9 mouse cellular contexts compared by ENCODE assay signal in the genomic region with DNA sequence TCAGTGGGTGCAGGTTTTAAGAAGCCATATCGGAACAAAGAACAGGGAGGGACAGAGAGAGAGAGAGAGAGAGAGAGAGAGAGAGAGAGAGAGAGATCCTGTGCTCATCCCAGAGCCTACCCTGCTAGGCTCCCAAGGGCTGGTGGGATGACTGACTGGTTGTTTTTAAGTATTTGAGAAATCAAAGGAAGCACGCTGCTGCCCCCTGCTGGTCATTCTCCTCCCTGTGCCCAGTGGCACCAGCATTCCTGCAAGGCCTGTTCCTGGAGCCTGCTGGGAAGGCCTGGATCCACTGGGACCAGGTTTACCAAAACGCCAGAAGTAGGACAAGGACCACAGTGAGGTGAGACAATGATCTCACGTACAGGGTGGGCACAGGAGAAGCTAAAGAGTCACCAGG. TPM values are rescaled to one million over a fixed set of nuclear protein-coding genes. Genes with fewer than 3 reads are reported as not detected.
DNase-seq lines count a peak whose midpoint lies in the region; ATAC-seq and TF ChIP-seq lines count a peak whose summit lies in the region.
"Had no signal": no experiment of that assay in that cellular context is flagged by ENCODE, and none has a peak within 500 bp of the region (broad histone marks: within the 10 kb centered on the region; RNA-seq: fewer than 3 reads in every experiment).

No protein-coding gene starts in this region.

- no peak for ATAC-seq in liver, embryonic 13.5 days (ENCODE audit: low read depth)

- intact Hi-C loops in gastrocnemius, adult 2 months (cut with DNase I) = loop anchor here (5.0 to 10.0 kb wide), 2 partner anchors 335 to 438 kb away; a partner anchor contains a TSS

- no peaks in the 10 kb centered on the region for H3K36me3 ChIP-seq in liver, embryonic 13.5 days

- peak; percentile 93 for TF ChIP-seq CTCF in gastrocnemius, adult 2 months (IDR thresholded peaks at IDR 0.05)

- H3K9me3 ChIP-seq in liver, embryonic 13.5 days (replicated peaks) = no peaks in the 10 kb centered on the region

- H3K27me3 ChIP-seq in liver, embryonic 13.5 days = no peaks in the 10 kb centered on the region

- no peak overlapping the region for H3K27ac ChIP-seq in gastrocnemius, adult 2 months
- H3K27ac ChIP-seq in liver, embryonic 13.5 days = no peak overlapping the region

- H3K4me1 ChIP-seq in liver, embryonic 13.5 days (replicated peaks) = peaks cover 16% of the 10 kb centered on the region; the same call in 1 of the 2 replicates

- 14% methylated on average over 4 of the region's 4 CpGs for WGBS in liver, embryonic 13.5 days (ENCODE audit: insufficient replicate concordance)

- H3K4me3 ChIP-seq in gastrocnemius, adult 2 months = no peak overlapping the region
- H3K4me3 ChIP-seq in liver, embryonic 13.5 days (replicated peaks) = no peak overlapping the region

- no peak overlapping the region for H3K4me2 ChIP-seq in liver, embryonic 13.5 days

- peak; percentile 65 for DNase-seq in A20 (ENCODE audit: low read depth, low spot score)
- peak; percentile 14 for DNase-seq in T-cell, adult 2 months (ENCODE audit: low spot score)
- DNase-seq in cerebellum, postnatal 25 days = peak; percentile 97 to 98
- peak; percentile 87 for DNase-seq in gastrocnemius, adult 2 months
- peak; percentile 96 for DNase-seq in kidney, postnatal 10 days
- DNase-seq in liver, embryonic 13.5 days = peak; percentile 45
- peak; percentile 93 for DNase-seq in retina, postnatal 1 day
- peak; percentile 66 for DNase-seq in urinary bladder, adult 2 months (ENCODE audit: low spot score)

- H3K9ac ChIP-seq in liver, embryonic 13.5 days = no peak overlapping the region

RNA-seq across cellular contexts. Expression of a gene that starts 26.7 kb away (rescaled TPM):
- 1 to 10 TPM; 2.1 to 3.2 TPM for total RNA-seq in gastrocnemius, adult 2 months (2021)
- 0.16 and 0.19 TPM in 2 replicates for polyA plus RNA-seq in liver, embryonic 13.5 days (2015; fragmentation: Nextera tagmentation; extraction: Ambion mirVana)
- 4.5 and 5.2 TPM in 2 replicates for polyA plus RNA-seq in urinary bladder, adult 2 months (2012; rRNA removed)

RNA-seq across cellular contexts. Expression of a gene that starts 46.2 kb away (rescaled TPM):
- total RNA-seq in gastrocnemius, adult 2 months (2021) = under 1 TPM; 0.33 to 0.36 TPM
- polyA plus RNA-seq in liver, embryonic 13.5 days (2015; fragmentation: Nextera tagmentation; extraction: Ambion mirVana) = 0.14 TPM in 1 of 2 replicates, not detected in the other
- polyA plus RNA-seq in urinary bladder, adult 2 months (2012; rRNA removed) = 1.8 and 2.2 TPM in 2 replicates
- total RNA-seq: hematopoietic stem cell, adult 5-6 weeks had no signal

RNA-seq across cellular contexts. Expression of a gene that starts 48.0 kb away (rescaled TPM):
- total RNA-seq in gastrocnemius, adult 2 months (2021) = 10 to 100 TPM; 21.2 to 25.5 TPM
- 31.0 and 36.2 TPM in 2 replicates for polyA plus RNA-seq in liver, embryonic 13.5 days (2015; fragmentation: Nextera tagmentation; extraction: Ambion mirVana)
- polyA plus RNA-seq in urinary bladder, adult 2 months (2012; rRNA removed) = 28.2 and 30.9 TPM in 2 replicates

Comparison
In these comparisons a context has a peak if more than half of its experiments do, and no peak if none do; other contexts are left out.
1. DNase-seq: peak in every context shown above with its lines; median percentile 98 in cerebellum, postnatal 25 days; 96 in kidney, postnatal 10 days; 93 in retina, postnatal 1 day; 87 in gastrocnemius, adult 2 months; 66 in urinary bladder, adult 2 months; 65 in A20; 45 in liver, embryonic 13.5 days; 14 in T-cell, adult 2 months.